Mouse (Mus musculus) MN1 (cell line): ENCODE measurements around the gene Afap1l2.

Experiments
- DNase-seq: peaks from one replicate; pipeline ENCODE4 v3.0.0-alpha.2; 2016; ENCODE audit warnings: low spot score

Gene Afap1l2

DNA sequence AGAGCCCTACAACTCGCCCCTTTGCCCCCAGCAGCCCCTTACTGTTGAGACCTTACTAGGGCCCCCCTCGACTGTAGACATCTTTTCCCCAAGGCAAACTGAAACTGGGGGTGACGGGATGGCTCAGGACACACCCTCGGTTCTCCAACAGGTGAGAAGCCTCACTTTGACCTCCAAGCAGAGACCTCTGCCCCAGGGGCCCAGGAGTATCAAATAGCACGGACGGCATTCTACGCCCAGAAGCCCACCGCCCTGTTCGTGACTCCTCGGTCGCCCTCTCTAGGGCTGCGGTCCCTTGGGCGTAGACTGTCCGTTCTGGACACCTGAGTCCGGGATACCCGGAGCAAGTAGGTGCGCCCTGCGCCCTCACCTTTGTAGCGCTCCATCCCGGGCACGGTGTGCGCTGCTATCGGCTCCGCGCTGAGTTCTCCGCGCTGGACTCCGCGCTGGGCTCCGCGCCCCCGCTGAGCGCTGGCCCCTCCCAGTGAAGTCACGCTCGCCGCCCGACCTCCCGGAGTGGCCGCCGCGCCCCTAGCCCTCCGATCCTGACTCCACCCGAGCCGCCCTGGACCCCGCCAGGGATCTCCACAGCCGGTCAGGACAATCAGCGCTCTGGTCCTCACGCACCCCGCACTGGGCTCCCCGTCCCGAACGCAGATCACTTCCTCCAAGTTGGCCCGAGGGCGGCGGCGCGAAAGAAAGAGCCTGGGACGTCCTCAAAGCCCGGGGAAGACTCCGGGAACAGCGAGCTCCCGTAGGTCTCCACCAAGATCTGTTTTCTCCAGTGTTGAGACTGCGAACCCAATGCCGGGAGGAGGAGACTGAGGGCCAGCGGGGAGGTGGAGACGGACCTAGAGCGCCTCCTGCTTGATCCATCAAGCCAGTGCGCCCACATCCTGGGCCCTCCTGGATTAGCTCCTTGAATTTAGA, at the start of gene Afap1l2:
Gene Afap1l2 (minus strand): TSS at position 448 of the 930 bp plus-strand sequence.
- no peak for DNase-seq

DNA sequence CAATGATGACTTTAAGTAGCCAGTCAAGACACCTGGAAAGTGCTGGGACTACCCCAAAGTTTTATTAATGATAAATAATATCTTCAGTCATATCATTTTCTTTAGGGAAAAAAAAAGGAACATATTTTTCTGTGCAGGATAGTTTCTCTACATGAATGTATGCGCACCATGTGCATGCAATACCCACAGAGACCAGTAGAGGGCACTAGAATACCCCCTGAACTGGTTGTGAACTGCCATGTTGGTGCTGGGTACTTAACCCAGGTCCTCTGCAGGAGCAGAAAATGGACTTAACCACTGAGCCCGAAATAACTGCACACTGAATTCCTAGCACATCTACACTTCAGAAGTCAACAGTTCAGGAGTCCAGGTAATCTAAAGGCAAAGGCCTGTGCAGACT, 49.5 kb upstream of the Afap1l2 start:
- DNase-seq = no peak

DNA sequence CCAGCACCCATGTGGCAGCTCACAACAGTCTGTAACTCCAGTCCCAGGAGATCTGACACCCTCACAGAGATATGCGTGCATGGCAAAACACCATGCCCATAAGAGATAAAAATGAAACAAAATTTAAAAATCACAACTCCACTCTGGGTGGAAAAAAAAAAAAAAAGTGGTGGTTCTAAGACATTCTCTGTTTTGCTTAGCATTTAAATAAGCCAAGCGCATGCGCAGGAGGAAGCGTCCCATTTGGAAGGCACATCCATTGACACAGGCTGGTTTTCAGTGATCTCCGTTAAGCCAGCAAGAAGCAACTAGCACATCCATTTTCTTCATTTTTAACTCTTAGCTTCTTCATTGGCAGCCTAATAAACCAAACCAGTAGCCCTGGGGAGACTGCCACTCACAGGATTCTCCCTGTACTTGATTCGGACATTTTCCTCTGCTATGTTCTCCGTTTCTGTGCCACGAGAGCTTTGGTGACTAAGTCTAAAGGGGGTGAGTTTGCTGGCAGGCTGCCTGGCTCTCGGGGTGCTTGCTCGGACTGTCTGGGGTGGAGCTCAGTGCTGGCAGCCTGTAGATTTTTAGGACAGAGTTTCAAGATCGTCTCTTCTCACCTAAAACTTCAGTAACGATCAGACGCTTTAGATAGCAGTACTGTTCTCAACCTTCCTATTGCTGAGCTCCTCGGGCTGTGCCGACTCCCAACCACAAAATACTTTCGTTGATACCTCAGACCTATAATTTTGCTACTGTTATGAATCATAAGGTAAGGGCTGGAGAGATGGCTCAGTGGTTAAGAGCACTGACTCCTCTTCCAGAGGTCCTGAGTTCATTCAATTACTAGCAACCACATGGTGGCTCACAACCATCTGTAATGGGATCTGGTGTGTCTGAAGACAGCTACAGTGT, 47.4 kb upstream of the Afap1l2 start:
- no peak for DNase-seq

DNA sequence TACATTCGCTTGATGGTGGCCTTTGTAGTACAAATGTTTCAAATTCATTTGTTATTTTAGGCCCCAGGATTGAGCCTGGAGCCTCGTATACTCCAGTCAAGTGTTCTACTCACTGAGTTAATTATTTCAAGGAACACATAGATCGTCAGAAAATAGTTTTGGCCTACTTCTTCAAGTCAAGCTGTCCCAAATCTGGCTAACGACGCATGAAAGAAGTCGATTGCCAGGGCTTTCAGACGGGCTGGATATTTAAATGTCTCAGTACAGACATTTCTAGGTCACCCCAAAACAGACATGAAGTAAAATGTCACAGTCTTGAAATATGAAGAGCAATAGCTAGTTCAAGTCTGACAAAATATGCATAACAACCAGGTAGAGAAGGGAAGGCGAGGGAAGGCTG, 44.9 kb upstream of the Afap1l2 start:
- no peak for DNase-seq

DNA sequence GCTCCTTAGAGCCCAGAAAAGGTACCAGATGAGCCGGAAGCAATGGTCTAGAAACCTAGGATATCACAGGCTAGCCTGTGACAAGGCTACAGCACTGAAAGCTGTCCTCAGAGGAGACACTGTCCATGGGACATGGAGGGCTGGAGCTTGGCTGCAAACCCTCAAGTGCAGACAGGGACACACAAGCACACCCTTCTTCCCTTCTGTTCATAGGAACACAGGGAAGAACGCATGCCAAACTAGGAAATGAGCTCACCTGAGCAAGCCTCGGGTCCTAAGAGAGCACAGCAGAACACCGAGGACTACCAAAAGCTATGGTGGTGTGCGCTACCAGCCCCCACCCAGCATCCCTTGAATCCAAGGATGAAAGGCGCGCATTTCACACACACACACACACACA, 44.0 kb upstream of the Afap1l2 start:
- DNase-seq = no peak

DNA sequence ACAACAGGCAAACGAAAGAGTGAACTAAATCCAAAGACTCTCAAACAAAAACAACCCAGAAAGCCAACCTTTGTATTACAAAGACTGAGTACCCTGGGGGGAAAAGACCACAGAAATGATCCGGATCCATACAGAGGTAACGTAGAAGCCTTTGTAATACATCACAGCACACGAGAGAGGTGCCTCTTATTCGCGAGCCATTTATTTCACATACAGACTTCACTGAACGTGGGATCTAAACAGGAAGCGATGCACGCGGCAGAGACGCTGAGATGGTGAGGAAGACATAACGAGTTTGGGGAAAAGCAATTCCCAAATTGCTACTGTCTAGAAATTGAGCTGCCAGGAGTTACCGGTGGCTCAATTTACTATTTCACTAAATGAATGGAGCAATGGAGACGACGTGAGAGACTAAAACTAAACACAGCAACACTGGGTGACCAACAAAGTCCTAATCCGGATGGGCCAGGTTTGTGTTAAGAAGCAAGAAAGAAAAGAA, 41.6 kb upstream of the Afap1l2 start:
- no peak for DNase-seq

DNA sequence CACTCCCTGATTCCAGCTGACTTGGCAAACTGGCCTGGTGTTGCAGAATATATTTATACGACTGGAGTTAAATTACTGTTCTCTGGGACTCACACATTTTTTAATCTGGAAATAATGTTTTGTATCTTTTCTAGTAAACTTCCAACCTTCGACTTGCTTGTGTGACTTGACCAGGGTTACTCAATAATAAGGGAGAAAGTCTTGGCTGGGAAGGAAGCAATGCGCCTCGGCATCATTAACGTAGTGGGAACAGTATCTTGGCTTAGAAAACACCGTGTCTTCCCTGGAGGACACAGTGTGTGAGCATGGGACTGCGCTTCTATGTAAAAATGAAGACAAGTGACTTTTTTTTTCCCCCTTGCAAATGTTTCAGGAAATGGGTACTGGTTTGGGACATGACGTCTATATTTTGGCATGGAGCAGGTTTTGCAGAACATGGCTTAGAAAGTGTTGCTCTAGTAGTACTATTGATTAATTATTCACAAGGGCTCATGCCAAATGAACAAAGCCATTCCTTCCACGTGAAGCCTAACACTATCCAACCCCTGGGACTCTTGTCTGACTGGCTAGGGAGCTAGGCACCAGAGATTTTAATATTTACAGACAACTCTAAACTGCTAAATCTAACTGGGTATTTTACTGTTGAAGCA, 39.8 kb upstream of the Afap1l2 start:
- no peak for DNase-seq

DNA sequence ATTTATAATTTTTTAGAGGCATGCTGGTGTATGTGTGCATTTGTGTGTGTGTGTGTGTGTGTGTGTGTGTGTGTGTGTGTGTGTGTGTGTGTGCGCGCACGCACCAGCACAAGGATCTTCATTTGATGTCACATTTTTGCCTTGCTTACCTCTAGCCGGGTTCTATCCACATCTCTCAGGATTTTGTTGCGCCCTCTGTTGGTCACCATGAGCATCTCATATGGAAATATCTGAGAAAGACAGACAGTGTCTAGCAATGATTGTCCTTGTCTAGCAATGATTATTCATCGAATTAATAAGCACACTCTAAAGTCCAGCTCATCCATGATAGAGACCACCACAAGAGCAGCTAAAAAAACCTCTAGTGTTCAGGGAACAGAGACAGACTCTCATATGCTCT, 31.2 kb upstream of the Afap1l2 start:
- DNase-seq = peak; percentile 23

DNA sequence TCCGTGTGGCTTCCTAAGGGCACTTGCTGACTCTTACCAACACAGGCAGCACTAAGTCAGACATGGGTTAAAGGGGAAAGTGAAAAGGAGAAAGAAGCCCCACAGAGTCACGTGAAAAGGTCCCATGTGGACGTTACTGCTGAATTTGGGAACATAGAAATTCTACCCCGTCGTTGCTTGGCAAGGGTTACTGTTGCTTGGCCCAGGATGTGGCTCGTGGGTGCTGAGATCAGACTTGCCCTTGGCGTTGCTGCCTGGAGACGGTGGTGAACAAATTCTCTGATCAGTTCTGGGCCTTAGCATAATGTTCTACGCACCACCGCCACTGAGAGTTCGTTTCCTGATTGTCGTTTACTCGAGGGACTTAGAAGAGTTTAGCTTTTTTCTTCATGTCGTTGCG, 28.8 kb upstream of the Afap1l2 start:
- no peak for DNase-seq

DNA sequence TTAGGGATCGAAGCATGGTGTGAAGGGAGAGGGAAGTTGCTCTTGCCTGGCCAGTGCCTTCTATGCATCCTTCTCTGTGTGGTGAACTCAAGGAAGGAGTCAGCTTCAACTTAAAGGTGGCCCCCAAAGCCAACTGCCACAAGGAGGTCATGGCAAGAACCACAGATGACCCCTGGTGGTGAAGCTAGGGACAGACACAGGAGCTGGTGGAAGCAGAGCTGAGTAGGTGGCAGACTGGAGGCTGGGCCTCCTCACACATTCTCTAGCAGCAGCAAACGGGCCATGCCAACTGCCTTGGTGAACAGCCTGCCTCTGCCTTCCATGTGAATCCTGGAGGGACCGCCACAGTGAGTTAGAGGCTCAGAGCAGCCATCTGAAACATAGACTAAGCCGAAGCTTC, 23.6 kb upstream of the Afap1l2 start:
- DNase-seq = peak; percentile 56

DNA sequence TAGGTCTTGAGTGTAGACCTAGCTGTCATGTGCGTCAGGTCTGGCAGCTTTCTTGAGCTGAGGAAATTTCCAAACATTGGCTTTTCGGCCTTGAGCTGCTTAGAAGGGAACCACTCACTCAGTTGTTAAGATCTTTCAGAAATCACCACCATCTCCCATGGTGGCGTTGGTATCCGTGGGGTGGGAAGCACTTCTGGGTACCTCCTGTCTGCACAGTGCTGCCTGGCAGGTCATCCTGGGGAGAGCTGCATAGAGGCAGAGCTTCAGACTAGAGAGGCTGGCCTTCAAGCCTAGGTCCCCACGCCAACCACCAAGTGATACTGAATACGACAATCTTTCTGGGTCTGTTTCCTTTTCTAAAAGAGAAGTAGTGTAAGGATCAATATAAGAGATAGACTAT, 21.4 kb upstream of the Afap1l2 start:
- DNase-seq = no peak

DNA sequence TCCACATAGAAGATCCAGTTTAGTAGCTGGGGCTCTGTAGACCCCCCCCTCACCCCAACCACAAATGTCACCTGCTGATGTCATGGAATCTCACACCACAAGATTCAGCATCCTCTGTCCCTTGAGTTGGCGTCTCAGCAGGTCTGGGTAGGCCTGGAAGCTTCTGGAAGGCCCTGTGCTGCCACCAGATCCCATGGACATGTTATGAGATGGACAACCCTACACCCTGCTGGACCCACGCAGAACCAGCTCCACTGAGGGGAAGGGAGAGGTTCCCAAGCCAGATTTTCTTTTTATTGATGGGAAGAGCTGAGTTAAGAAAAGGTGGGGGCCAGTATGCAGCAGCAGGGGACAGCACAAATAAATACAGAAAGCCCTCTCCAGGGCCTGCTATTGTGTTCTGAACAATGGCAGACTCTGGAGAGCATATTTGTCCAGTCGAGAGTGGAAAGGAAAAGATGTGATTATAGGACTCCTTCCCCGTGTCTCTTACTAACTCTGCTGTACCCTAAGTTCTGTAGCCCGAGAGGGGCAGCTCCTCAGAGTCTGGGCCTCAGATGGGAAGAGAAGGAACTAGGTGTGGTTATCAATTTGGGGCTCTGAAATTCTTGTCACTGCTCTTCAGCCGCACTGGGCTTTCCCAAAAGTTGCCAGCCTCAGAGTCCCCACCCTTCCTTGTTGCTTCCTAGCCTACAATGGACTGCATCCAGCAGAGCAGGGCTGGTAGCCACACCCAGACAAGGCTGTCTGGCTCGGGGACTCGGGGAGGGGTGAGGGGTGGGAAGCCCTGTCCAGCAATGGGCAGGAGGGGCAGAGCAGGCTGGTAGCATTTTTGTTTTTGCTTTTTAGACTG, 20.5 kb upstream of the Afap1l2 start:
- DNase-seq = no peak

DNA sequence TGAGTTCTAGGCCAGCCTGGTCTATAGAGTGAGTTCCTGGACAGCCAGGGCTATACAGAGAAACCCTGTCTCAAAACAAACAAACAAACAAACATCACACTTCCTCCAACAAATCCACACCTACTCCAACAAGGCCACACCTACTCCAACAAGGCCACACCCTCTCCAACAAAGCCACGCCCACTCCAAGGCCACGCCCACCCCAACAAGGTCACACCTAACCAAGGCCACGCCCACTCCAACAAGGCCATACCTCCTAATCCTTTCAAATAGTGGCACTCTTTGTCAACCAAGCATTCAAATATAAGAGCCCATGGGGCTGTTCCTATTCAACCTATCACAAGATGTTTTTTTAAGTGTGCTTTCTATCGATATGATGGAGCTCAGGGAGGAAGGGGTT, 18.5 kb upstream of the Afap1l2 start:
- DNase-seq = no peak

DNA sequence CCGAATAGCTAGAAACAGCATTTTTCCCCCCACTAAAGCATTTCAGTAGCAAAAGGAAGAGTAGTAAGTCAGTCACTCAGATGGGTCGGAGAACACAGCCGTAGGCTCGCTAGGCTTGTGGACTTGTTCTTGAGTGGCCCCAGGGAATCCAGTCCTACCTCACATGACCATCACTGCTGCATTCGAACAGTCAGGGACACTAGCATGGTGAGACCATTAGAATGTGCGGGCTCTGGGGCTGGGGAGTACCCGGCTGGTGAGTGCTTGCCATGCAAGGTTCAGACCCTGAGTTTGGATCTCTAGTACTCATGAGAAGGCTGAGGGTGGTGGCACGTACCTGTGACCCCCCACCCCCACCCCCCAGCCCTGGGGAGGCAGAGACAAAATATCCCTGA, 9.8 kb upstream of the Afap1l2 start:
- DNase-seq = no peak

DNA sequence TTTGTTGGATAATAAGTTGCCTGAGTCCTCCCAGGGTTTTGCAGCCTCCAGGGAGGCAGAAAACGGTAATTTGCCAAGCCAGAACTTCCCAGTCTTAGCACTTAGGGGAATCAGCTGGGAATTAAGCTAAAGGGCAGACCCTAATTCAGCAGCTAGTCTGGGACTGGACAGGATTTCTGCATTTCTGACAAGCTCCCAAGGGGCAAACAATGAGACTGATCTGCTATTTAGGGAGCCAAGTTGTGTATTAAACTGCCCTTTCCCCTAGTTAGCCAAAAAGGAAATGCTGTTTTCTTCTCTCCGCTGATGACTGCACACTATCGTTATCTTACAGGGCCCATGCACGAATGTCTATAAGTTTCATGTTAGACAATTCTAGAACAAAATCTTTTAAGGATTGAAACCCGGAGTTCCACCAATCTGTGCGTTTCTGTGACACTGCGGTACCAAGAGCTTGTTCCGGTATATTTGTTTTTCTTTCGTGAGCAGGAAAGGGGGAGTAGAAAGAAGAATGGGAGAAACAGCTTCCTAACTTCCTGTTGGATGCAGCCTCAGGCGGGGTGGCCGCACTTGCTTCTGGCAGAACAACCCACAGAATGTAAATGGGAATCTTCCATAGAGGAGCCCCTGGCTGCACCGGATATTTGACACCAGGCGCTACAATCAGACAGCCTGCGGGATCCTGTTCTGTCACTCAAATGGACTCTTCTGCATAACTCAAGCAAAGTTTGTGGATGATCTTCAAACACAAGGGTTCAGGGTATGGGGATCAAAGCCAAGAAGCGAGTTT, 9.2 kb upstream of the Afap1l2 start:
- no peak for DNase-seq

DNA sequence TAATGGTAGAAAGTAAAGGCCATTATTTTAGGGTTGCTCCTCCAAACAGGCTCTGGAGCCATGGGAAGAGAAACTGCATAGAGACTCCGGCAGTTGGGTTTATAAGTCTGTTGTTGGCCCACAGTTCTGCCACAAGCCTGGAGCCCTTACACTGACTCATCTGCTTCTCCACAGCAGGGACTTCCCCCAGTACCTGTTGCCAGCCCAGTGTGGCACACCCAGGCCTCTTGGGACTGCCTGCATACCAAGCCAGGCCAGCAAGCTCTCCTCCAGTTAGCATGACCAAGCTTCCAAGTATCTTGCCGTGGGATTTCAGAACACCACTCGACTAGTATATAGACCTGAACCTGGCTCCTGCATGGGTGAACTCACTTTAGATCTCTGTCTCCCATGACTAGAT, 6.8 kb upstream of the Afap1l2 start:
- peak; percentile 42 for DNase-seq

DNA sequence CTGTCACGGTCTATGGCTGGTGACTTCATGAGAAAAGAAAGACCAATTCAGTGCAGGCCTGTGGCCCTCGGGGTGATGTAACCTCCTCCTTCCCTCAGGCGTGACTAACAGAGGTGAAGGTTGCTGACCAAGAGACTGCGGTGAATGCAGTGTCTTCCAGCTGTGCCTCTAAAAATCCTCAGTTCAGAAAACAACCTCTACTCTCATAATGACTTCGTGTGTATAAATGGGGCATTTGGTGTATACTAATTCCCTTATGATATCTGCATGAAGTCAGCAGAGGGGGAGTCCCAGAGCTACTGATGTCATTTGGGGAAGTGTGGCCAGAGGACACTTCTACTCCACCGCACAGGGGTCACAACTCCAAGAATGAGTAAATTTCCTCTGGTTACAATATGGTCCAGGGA, 5.2 kb upstream of the Afap1l2 start:
- DNase-seq = no peak

DNA sequence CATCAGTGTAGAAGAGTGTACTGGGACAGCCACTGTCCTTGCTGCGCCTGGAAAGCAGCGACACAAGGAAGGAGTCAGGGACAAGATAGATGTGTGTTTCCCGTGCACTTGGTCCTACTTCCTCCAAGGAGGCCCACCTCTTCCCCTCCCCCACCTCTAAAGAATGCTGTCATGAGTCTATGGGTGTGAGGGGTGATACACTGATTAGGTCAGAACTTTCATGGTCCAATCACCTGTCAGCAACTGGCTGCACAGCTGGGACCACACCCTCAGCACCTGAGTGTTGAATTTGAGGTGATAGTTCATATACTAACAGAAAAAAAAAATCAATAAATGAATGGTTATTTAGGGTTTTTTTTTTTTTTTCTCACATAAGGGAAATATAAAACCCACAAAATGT, 4.0 kb upstream of the Afap1l2 start:
- no peak for DNase-seq

DNA sequence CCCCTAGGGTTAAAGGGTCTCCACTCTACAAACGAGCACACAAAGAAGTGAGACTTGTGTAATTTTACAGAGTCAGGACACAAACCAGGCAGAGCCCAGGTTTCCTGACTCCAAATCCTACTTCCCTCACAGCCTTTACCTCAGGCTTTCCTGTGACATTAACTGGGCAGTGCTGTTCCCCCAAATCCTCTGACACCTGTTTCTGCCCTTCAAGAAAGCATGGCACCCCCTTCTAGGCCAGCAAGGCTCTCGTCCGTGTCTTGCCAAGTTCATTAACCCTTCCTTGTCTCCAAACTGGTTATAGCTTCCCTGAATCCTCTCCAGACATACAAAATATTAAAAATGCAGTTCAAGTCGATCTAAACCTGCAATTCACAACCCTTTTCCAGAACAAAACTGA, 2.0 kb upstream of the Afap1l2 start:
- DNase-seq = no peak

DNA sequence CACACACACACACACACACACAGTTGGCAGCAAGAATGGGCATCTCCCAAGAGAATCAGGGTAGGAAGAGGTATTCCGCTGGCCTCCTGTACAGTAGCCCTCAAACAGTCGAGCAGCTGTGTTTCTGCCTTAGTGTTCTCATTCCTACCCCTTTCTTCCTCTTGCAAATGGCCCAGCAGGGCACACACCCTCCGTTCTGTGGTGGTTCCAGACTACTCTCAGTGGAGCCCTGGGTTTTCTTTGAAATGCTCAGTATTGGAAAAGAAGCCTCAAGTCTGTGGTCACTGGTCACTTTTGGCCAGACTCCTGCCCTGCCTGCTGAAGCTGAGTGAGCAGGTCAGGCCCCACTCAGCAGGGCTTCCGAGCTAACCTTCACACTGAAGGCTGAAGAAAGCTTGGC, 1.6 kb upstream of the Afap1l2 start:
- DNase-seq = no peak

DNA sequence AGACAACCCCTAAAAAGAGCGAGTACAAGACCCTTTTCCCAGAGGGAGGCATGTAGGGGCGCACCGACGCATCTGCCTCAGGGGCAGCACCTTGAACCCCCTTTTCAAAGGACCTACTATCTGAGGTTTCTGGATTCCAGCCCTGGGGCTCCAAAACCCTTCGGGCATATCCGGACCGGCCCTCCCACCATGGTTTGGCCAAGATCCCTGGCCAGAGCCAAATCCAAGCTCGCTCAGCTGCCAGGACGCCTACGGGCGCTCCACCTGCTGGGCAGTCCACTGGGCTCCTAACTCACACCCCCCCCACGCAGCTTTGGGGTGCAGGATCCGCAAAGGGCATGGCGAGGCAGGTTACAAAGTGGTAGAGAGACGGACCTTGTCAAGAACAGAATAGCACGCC, 737 bp downstream of the Afap1l2 start:
- no peak for DNase-seq
